Mouse (Mus musculus): ENCODE results near the gene Vps29.

GRCm38 (mm10) chr5:122391178-122391785, 37.1 kb downstream of the Vps29 start:
- no peak for TF ChIP-seq EP300 (IDR thresholded peaks at IDR 0.05; ENCODE audit: insufficient read depth, low read depth, low read length)
- no peak for TF ChIP-seq CTCF (IDR thresholded peaks at IDR 0.05; ENCODE audit: low read depth, low read length)
- no peak for TF ChIP-seq POLR2A (IDR thresholded peaks at IDR 0.05; ENCODE audit: insufficient read depth, low read length)

All from ES-Bruce4 (cell line).